ENCODE assay signal across 31 mouse cellular contexts in the genomic region with DNA sequence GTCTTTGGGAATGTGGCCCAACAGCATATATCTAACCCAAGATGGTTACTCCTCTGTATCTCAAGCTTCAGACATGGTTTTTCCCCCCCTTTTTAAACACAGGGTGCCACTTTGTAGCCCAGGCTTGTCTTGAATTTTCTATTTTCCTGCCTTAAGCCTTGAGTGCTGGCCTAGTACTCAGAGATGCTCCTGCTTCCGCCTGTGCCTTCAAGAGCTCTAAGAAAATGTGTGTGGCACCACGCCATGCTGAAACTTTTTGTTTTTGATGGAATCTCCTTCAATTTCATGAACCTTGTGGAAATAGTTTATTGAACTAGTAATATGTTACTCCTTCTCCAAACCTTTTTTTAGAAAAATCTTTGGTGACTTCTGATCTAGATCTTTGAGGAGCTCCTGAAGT.
"Had no signal": no experiment of that assay in that cellular context is flagged by ENCODE, and none has a peak within 500 bp of the region (broad histone marks: within the 10 kb centered on the region; RNA-seq: fewer than 3 reads in every experiment).

No protein-coding gene starts in this region.

- DNase-seq: left cerebral cortex, postnatal 4 days; liver; liver, embryonic 13.5 days; liver, postnatal 0 days; lung, adult 18-20 months; lung, adult 2 months; lung, embryonic 14.5 days; lung, postnatal 10 days; lung, postnatal 14 days; lung, postnatal 36 days; lung, postnatal 4 days; midbrain, embryonic 14.5 days had no signal

- H3K9ac ChIP-seq: limb, embryonic 12.5 days; limb, embryonic 13.5 days; limb, embryonic 15.5 days; liver, embryonic 12.5 days; liver, embryonic 13.5 days; liver, embryonic 14.5 days; liver, embryonic 15.5 days; liver, postnatal 0 days; lung, embryonic 14.5 days; lung, embryonic 15.5 days; midbrain, embryonic 12.5 days; midbrain, embryonic 13.5 days; midbrain, embryonic 15.5 days had no signal

- ATAC-seq: liver, embryonic 12.5 days; lung, postnatal 0 days; midbrain, embryonic 13.5 days; midbrain, embryonic 15.5 days; midbrain, embryonic 16.5 days had no signal

- H3K27ac ChIP-seq: left cerebral cortex, adult 2 months; limb, embryonic 10.5 days; limb, embryonic 12.5 days; limb, embryonic 13.5 days; limb, embryonic 15.5 days; liver, embryonic 12.5 days; liver, embryonic 13.5 days; liver, embryonic 14.5 days; liver, embryonic 15.5 days; lung, embryonic 15.5 days; macrophage; midbrain, embryonic 10.5 days; midbrain, embryonic 12.5 days; midbrain, embryonic 13.5 days; midbrain, embryonic 15.5 days had no signal

- H3K4me3 ChIP-seq: left cerebral cortex, adult 2 months; limb, embryonic 10.5 days; limb, embryonic 12.5 days; limb, embryonic 13.5 days; limb, embryonic 15.5 days; liver, embryonic 12.5 days; liver, embryonic 13.5 days; liver, embryonic 15.5 days; lung, embryonic 15.5 days; megakaryocyte, embryonic 14.5 days; midbrain, embryonic 10.5 days; midbrain, embryonic 12.5 days; midbrain, embryonic 13.5 days; midbrain, embryonic 15.5 days; myocyte had no signal

- H3K4me1 ChIP-seq: limb, embryonic 10.5 days; limb, embryonic 12.5 days; limb, embryonic 15.5 days; liver, embryonic 12.5 days; liver, embryonic 13.5 days; liver, embryonic 15.5 days; lung, embryonic 15.5 days; megakaryocyte, embryonic 14.5 days; midbrain, embryonic 10.5 days; midbrain, embryonic 12.5 days; midbrain, embryonic 13.5 days; midbrain, embryonic 15.5 days had no signal

- H3K9me3 ChIP-seq: limb, embryonic 10.5 days; limb, embryonic 12.5 days; limb, embryonic 13.5 days; limb, embryonic 15.5 days; liver, embryonic 12.5 days; liver, embryonic 13.5 days; liver, embryonic 15.5 days; lung, embryonic 15.5 days; megakaryocyte, embryonic 14.5 days; midbrain, embryonic 10.5 days; midbrain, embryonic 13.5 days; midbrain, embryonic 15.5 days had no signal

- H3K4me2 ChIP-seq: limb, embryonic 12.5 days; limb, embryonic 13.5 days; limb, embryonic 15.5 days; liver, embryonic 11.5 days; liver, embryonic 12.5 days; liver, embryonic 13.5 days; liver, embryonic 15.5 days; lung, embryonic 14.5 days; lung, embryonic 15.5 days; midbrain, embryonic 12.5 days; midbrain, embryonic 13.5 days; midbrain, embryonic 15.5 days had no signal

- H3K27me3 ChIP-seq: liver, embryonic 12.5 days; liver, embryonic 13.5 days; lung, embryonic 15.5 days; midbrain, embryonic 12.5 days; midbrain, embryonic 13.5 days; midbrain, embryonic 15.5 days had no signal
